Mouse (Mus musculus): ENCODE measurements around the gene Tmem125.

DNA sequence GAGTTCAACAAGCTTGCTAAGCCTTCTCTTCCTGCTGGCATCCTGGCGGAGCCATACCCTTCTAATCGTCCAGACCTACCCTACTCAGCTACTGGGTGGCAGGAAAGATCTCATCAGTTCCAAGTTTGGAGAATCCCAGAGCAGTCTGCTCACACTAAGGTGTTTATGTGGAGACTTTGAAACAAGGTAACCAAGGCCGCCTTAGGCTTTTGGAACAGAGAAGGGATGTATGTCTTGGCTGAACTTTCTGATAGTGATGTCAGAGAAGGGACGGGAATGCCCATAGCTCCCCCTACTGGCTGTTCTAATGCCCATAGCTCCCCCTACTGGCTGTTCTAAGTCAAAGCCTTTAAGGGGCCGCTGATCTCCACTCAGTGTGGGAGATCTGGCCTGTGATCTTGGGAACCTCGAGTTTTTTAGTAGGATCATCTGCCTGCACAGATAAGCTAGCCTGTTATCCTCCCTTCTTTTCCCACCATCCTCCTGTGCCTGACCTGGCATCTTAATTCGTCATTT lies 22.4 kb upstream of the Tmem125 start:
- TF ChIP-seq CTCF (IDR thresholded peaks at IDR 0.05; ENCODE audit: low read depth) (peak; percentile 98), EP300 (IDR thresholded peaks at IDR 0.05; ENCODE audit: low read depth) (no peak)
